Mouse (Mus musculus): Measurements from ENCODE around the gene Kif5a.
"Not testable (repeated sequence)": the region's sequence is repeated elsewhere in the genome, so short reads cannot be mapped to it uniquely, and the experiment has no call there.

Gene Kif5a

DNA sequence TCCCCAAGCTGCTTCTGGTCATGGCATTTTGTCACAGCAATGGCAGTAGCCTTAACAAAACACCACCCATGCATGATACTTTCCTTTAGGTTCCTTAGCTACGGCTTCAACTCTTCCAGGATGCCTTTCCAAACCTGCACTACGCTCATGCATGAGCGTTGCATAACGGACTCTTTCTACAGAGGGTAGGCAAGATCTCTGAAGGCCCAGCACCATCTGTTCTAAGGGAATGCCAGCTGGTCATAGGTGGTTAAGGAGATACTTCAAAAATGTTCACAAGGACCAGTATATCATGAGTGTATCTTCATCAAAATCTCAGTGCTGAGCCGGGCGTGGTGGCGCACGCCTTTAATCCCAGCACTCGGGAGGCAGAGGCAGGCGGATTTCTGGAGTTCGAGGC lies 46.7 kb downstream of the Kif5a start:
- no peak for DNase-seq (ENCODE audit: low spot score)

DNA sequence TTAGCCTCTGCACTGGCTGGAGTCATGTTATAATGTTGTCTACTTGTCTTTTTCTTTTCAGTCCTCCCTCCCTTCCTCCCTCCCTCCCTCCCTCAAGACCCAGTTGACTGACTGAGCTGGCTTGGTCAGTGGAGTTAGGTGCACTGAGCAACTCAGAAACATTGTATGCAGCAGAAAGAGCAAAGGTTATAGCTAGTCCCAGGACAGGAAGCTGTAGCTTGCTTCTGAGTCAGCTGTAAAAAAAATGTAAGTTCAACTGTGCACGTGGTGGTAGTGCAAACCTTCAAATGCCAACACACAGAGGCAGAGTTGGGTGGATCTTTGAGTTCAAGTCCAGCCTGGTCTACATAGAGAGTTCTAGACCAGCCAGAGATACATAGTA lies 48.7 kb downstream of the Kif5a start:
- no peak for DNase-seq (ENCODE audit: low spot score)

- DNase-seq (ENCODE audit: low spot score), result no peak
Observed at GRCm38 (mm10) chr10:127213704-127214421, 49.3 kb downstream of the Kif5a start.

- no peak for DNase-seq (ENCODE audit: low spot score)
Observed at GRCm38 (mm10) chr10:127213272-127213671, 49.9 kb downstream of the Kif5a start.

DNA sequence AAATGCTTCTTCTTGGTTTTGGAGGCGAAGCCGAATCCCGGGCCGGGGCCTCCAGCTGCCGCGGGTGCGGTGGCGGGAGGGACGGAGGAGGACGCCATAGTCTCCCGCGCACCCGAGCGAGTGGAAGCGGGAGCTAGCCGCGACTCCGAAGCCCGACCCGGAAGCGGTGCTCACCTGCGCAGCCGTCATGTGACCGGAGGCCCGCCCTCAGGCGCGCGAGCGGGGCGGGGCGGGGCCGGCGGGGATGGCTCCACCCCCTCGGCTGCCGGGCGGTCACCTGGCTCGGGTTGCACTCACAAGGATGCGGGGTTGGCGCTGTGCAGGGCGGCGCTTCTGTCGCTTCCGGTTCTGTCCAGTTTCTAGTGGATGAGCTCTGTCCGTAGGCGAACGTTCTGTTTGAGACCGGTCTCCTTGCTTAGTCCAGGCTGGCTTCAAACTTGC lies 51.7 kb downstream of the Kif5a start, which contains the start of gene Pip4k2c:
Gene Pip4k2c (minus strand): TSS at position 172 of the 441 bp plus-strand sequence.
- DNase-seq (ENCODE audit: low spot score), result peak; percentile 95

- no peak for DNase-seq (ENCODE audit: low spot score)
Observed at GRCm38 (mm10) chr10:127210961-127211405, 52.2 kb downstream of the Kif5a start.

DNA sequence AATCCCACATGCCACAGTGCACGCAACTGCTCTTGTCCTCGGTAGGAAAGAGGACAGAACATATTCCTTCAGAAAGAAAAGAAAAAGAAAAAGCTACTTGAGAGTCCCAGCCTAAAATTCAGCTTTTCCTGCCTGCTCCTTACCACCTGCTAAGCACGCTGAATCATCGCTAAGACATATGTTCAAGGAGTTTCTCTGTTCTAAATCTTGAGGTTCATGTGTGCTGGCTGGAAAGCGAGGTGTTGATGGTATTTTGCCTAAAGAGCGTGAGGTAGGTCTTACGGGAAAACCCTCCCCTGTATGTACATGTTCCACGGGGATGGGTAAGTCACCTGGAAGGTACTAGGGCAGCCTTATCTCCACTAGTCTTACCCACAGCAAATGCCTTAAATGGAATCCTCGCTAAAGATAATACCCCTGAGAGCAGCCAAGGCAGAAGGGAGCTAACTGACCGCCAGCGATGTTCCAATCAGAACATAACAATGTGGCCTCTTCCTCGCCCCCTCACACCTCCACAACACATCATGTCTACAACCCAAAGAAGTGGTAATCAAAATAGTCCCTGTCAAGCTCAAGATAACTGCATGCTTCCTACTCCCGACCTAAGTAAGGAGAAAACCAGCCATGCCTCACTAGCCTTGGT lies 53.1 kb downstream of the Kif5a start:
- no peak for DNase-seq (ENCODE audit: low spot score)

DNA sequence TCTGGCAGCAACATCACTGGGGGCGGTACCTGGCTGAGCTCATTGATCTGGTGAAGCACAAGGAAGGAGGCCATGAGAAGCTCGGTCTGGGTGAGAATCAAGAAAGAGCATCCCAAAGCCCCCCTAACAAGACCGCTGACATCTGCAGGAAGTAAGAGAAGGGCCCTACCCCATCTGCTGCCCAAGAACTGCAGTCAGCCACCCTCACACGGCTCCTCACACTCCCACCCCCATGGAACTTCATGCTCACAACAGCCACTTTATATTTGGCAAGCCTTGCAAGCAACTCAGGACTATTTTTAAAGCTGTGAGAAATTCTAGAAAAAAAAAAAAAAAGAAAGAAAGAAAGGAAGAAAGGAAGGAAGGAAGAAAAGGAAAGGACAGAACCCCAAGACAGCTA lies 54.2 kb downstream of the Kif5a start:
- no peak for DNase-seq (ENCODE audit: low spot score)

DNA sequence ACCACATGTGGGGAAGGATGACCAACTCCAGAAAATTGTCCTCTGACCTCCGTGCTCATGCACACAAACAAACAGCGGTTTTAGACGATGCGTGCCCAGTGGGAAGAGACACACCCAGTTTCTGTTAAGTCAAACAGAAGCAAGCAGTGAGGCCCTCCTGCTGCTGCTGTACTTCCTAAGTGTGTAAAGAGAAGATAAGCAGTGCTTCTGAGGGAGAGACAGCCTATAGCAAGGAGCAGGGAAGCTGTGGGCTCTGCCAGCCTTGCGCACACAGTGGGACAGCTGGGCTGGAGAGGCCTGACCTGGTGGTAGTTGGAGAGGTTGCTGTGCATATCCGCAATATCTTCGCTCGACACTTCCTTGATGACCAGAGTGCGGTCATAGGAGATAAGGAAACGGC lies 57.8 kb downstream of the Kif5a start:
- no peak for DNase-seq (ENCODE audit: low spot score)

DNA sequence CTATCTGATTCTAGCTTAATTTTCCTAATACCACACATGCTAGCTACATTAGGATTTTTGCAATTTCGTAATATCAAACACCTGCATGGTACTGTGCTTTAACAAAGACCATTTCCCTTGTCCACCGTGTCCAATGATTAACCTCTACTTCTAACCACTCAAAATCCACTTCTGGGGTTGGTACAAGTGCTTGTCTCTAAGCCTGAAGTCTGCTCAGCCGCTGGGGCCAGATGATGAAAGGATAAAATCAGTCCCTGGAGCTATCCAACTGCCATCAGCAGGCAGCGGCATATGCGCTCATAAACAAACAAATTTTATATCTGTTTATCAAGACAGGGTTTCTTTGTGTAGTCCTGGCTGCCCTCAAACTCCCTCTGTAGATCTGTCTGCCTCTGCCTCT lies 58.6 kb downstream of the Kif5a start:
- DNase-seq (ENCODE audit: low spot score), result no peak

GRCm38 (mm10) chr10:127203106-127203505 lies 60.0 kb downstream of the Kif5a start:
- DNase-seq (ENCODE audit: low spot score), result no peak

DNA sequence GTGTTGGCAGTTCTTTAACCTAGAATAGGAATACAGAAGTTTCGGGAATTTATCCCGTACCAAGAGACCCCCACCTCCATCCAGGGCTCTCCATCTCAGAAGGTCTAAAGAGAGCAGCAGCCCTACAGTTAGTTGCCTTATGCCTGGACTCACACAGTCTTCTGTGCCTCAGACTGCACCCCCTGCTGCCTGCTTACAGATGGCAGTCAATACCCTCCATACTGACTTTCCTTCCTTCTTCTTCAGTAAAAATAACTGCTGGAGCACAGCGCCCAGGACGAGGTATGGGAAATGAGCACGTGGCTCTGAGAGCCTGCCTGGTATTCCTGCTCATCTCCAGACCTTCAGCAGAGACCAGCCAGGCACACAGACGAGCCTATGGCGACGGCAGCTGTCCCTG lies 62.9 kb downstream of the Kif5a start:
- no peak for DNase-seq (ENCODE audit: low spot score)

GRCm38 (mm10) chr10:127199474-127199873 lies 63.7 kb downstream of the Kif5a start:
- no peak for DNase-seq (ENCODE audit: low spot score)

DNA sequence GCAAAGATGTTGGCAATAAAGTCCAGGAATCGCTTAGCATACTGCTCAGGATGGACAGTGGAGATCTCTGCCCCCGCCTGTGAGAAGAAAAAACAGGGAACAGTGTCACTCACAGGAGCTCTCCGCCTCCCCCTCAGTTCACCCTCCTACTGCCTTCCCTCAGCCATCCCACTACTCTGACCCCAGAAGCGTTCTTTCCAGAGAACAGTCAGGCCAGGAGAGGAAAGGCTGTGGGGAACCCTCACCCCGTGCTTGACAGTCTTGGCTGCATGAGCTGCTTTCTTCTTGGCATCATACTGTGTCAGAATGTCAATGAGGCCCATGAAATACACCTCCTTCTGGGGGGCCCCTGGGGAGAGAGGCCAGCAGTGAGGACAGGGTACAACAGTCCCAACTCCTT lies 64.1 kb downstream of the Kif5a start:
- no peak for DNase-seq (ENCODE audit: low spot score)

GRCm38 (mm10) chr10:127198492-127198891 lies 64.7 kb downstream of the Kif5a start:
- no peak for DNase-seq (ENCODE audit: low spot score)

DNA sequence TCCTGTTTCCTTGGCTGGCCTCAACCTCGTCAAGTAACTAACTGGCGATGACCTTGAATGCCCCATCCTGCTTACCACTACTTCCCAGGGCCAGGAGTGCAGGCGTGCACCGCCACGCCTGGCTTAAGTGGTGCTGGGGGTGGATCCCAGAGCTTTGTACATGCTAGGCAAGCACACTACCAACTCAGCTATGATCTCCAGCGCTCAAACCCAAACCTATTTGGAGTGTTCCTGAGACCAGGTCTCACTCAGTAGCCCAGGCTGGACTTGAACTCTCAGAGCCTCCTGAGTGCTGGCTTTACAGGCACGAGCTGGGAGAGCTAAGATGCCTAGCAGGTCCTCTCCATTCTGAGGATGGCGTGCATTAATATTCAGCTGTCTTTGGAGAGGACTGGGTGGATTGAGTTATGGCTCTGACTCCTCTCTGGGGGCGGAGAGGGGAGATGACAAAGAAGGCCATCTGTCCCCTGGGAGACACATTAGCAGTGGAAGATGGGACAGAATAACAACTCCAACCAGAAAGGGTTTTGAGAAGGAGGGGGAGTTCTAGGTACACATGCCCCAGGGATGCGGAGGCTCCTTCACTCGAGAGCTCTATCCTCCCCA lies 65.5 kb downstream of the Kif5a start:
- no peak for DNase-seq (ENCODE audit: low spot score)

- DNase-seq (ENCODE audit: low spot score), result no peak
Observed at GRCm38 (mm10) chr10:127197104-127197503, 66.0 kb downstream of the Kif5a start.

GRCm38 (mm10) chr10:127196392-127196791 lies 66.8 kb downstream of the Kif5a start:
- DNase-seq (ENCODE audit: low spot score), result no peak

- DNase-seq (ENCODE audit: low spot score), result no peak
Observed at GRCm38 (mm10) chr10:127195328-127196129, 67.6 kb downstream of the Kif5a start, which contains the start of gene Dtx3. Gene Dtx3 (minus strand): TSS chr10:127195728.

DNA sequence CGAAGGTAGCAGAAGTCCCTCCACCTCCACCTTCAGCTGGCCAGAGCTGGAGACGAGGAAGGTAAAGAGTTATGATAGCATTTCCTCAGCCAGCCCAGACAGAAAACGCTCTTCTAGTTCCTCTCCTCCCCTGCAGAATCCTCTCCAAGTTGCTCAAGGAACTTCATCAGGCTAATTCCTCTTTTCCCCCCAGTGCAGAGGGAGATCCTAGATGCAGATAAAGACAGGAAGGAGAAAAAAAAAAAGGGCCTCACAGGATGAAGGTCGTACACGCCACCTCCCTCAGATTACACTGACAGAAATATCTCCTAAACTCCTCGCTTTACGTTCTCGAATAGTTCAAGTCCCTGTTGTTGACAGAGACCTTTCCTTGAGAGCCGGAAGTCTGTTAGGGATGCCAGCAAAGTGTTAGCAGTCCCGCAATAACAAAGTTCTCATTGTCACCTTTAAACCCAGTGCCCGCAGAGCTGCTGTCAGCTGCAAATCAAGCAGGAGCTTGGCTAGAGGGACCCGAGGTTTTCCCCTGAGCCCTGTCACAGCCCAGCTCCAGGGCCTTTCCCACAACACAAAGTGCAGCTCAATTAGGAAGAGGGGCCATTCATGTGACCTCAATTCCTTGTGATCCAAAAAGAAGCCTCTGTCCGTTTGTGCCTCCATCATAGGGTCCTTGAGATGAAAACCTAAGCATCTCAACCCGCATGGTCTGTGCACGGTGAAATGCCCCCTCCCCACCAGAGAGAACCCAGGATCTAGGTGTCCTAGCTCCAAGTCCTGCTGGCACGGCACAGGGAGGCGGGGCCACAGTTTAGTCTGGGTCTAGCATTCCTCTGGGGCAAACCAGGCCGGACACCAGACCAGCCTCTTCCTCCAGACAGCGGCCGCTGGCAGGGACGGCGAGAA lies 68.5 kb downstream of the Kif5a start:
- DNase-seq (ENCODE audit: low spot score), result no peak

GRCm38 (mm10) chr10:127193011-127193410 lies 70.1 kb downstream of the Kif5a start:
- DNase-seq (ENCODE audit: low spot score), result no peak

DNA sequence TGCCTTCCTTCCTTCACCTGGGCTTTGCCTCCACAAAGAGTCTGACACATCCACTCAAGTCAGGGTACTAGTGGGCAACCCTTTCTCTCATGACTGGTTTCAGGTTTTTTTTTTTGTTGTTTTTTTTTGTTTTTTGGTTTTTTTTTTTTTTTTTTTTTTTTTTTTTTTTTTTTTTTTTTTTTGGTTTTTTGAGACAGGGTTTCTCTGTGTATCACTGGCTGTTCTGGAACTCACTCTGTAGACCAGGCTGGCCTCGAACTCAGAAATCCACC lies 71.2 kb downstream of the Kif5a start:
- not testable (repeated sequence) for DNase-seq (ENCODE audit: low spot score)

Data from spleen, adult 12 weeks (tissue).